10 mouse cellular contexts compared by ENCODE assay signal in genomic region chr2:166000769-166001168, GRCm38 (mm10). TPM values are rescaled to one million over a fixed set of nuclear protein-coding genes. Genes with fewer than 3 reads are reported as not detected.
DNase-seq lines count a peak whose midpoint lies in the region; ATAC-seq and TF ChIP-seq lines count a peak whose summit lies in the region.
"Had no signal": no experiment of that assay in that cellular context is flagged by ENCODE, and none has a peak within 500 bp of the region (broad histone marks: within the 10 kb centered on the region; RNA-seq: fewer than 3 reads in every experiment).

No protein-coding gene starts in this region.

- peak overlapping the region; percentile 63; the same call in 1 of the 2 replicates for H3K27ac ChIP-seq in kidney, postnatal 0 days
- H3K27ac ChIP-seq in forebrain, embryonic 13.5 days, result peak overlapping the region; percentile 75
- no peak overlapping the region; the same call in 1 of the 2 replicates for H3K27ac ChIP-seq in neural tube, embryonic 12.5 days
- H3K27ac ChIP-seq in liver, embryonic 11.5 days (ENCODE audit: low read depth, low read length), result no peak overlapping the region

- no peak overlapping the region for H3K4me3 ChIP-seq in kidney, postnatal 0 days (replicated peaks; ENCODE audit: low read depth, low read length)
- H3K4me3 ChIP-seq in forebrain, embryonic 13.5 days, result no peak overlapping the region
- H3K4me3 ChIP-seq in neural tube, embryonic 12.5 days, result no peak overlapping the region
- H3K4me3 ChIP-seq in liver, embryonic 11.5 days (ENCODE audit: low read depth, low read length), result no peak overlapping the region

- no peaks in the 10 kb centered on the region for H3K36me3 ChIP-seq in kidney, postnatal 0 days (ENCODE audit: insufficient read depth, low read length)
- no peaks in the 10 kb centered on the region for H3K36me3 ChIP-seq in forebrain, embryonic 13.5 days (ENCODE audit: poor library complexity, severe bottlenecking)
- no peaks in the 10 kb centered on the region for H3K36me3 ChIP-seq in neural tube, embryonic 12.5 days
- no peaks in the 10 kb centered on the region for H3K36me3 ChIP-seq in liver, embryonic 11.5 days (ENCODE audit: control insufficient read depth, insufficient read depth, low read length)

- H3K9ac ChIP-seq in kidney, postnatal 0 days (ENCODE audit: low read depth, low read length), result no peak overlapping the region
- H3K9ac ChIP-seq in forebrain, embryonic 13.5 days, result no peak overlapping the region
- H3K9ac ChIP-seq in neural tube, embryonic 12.5 days, result no peak overlapping the region
- no peak overlapping the region for H3K9ac ChIP-seq in liver, embryonic 11.5 days (ENCODE audit: low read depth, low read length)

- TF ChIP-seq CTCF in kidney, postnatal 0 days (IDR thresholded peaks at IDR 0.05; ENCODE audit: low read depth), result no peak

- ATAC-seq in kidney, postnatal 0 days (replicated peaks; ENCODE audit: low FRiP score, low read depth), result no peak
- ATAC-seq in forebrain, embryonic 13.5 days, result no peak
- no peak for ATAC-seq in neural tube, embryonic 12.5 days (ENCODE audit: low FRiP score, low read depth)
- no peak for ATAC-seq in liver, embryonic 11.5 days (replicated peaks; ENCODE audit: low FRiP score)

- H3K27me3 ChIP-seq in kidney, postnatal 0 days (ENCODE audit: insufficient read depth, low read length), result no peaks in the 10 kb centered on the region
- no peaks in the 10 kb centered on the region for H3K27me3 ChIP-seq in forebrain, embryonic 13.5 days
- no peaks in the 10 kb centered on the region for H3K27me3 ChIP-seq in neural tube, embryonic 12.5 days (replicated peaks)
- no peaks in the 10 kb centered on the region for H3K27me3 ChIP-seq in liver, embryonic 11.5 days (replicated peaks; ENCODE audit: control insufficient read depth, insufficient read depth, low read length)

- WGBS in kidney, postnatal 0 days, result 32% methylated on average over 5 of the region's 5 CpGs
- 2% methylated on average over 5 of the region's 5 CpGs for WGBS in forebrain, embryonic 13.5 days
- 5% methylated on average over 5 of the region's 5 CpGs for WGBS in neural tube, embryonic 12.5 days
- 30% methylated on average over 5 of the region's 5 CpGs for WGBS in liver, embryonic 11.5 days

- no peak for DNase-seq in kidney, postnatal 0 days (ENCODE audit: low spot score)
- no peak for DNase-seq in kidney, adult 9 months
- DNase-seq in brain, adult 2 months (ENCODE audit: low read depth, low spot score), result peak; percentile 66
- DNase-seq in liver, embryonic 11.5 days (ENCODE audit: low spot score), result no peak
- DNase-seq in layer of hippocampus, adult 9-10 months (ENCODE audit: low spot score), result no peak
- DNase-seq in cerebellum, postnatal 25 days, result no peak
- DNase-seq: kidney, adult 18-20 months; lung, adult 2 months had no signal

- no peaks in the 10 kb centered on the region for H3K9me3 ChIP-seq in kidney, postnatal 0 days (replicated peaks; ENCODE audit: low read length)
- no peaks in the 10 kb centered on the region for H3K9me3 ChIP-seq in forebrain, embryonic 13.5 days (replicated peaks)
- H3K9me3 ChIP-seq in neural tube, embryonic 12.5 days, result no peaks in the 10 kb centered on the region
- no peaks in the 10 kb centered on the region for H3K9me3 ChIP-seq in liver, embryonic 11.5 days (ENCODE audit: control insufficient read depth, low read length)

- peaks cover 16% of the 10 kb centered on the region for H3K4me1 ChIP-seq in kidney, postnatal 0 days (replicated peaks; ENCODE audit: insufficient read depth, low read length)
- H3K4me1 ChIP-seq in forebrain, embryonic 13.5 days, result peaks cover 35% of the 10 kb centered on the region
- H3K4me1 ChIP-seq in neural tube, embryonic 12.5 days, result peaks cover 31% of the 10 kb centered on the region
- H3K4me1 ChIP-seq in liver, embryonic 11.5 days (replicated peaks; ENCODE audit: control insufficient read depth, insufficient read depth, low read length), result peaks cover 38% of the 10 kb centered on the region

- H3K4me2 ChIP-seq in kidney, postnatal 0 days (ENCODE audit: low read length), result 0 out of 2 replicates have a peak overlapping the region, but pooled peaks have one; percentile 6
- H3K4me2 ChIP-seq in forebrain, embryonic 13.5 days, result peak overlapping the region; percentile 39
- peak overlapping the region; percentile 12 for H3K4me2 ChIP-seq in neural tube, embryonic 12.5 days (replicated peaks)
- H3K4me2 ChIP-seq in liver, embryonic 11.5 days, result no peak overlapping the region

RNA-seq across cellular contexts. Expression of gene Ncoa3, which starts 8.3 kb away (rescaled TPM):
- 14.6 and 15.9 TPM in 2 replicates for polyA plus RNA-seq in kidney, postnatal 0 days (2015; fragmentation: Nextera tagmentation; extraction: Ambion mirVana)
- polyA plus RNA-seq in forebrain, embryonic 13.5 days (2015; fragmentation: Nextera tagmentation; extraction: Ambion mirVana), result 9.1 and 9.7 TPM in 2 replicates
- polyA plus RNA-seq in neural tube, embryonic 12.5 days (2016; fragmentation: Nextera tagmentation; extraction: Ambion mirVana), result 14.4 and 15.4 TPM in 2 replicates
- polyA plus RNA-seq in liver, embryonic 11.5 days (2014; fragmentation: Nextera tagmentation; extraction: Ambion mirVana), result 15.2 and 16.6 TPM in 2 replicates

Comparison
In these comparisons a context has a peak if more than half of its experiments do, and no peak if none do; other contexts are left out.
1. H3K27ac ChIP-seq: peak in kidney, postnatal 0 days (single experiment) and forebrain, embryonic 13.5 days (single experiment); none in neural tube, embryonic 12.5 days (single experiment) and liver, embryonic 11.5 days (single experiment).